Mouse (Mus musculus) embryonic stem cell, embryonic (primary cell): Measurements from ENCODE around the gene Wdr95.

ENCODE experiments used
- CTCF ChIA-PET, 4 experiments: fragments of 300-600 bp in 2 of 4; fragments of 350-600 bp in 2 of 4; sonication (Branson Sonifier 250); formaldehyde crosslinking; loops; one replicate each; lab custom pipeline; 2022; ENCODE audit warnings: inconsistent platforms in 2 of 4; lab: Charles Lee
- POLR2A ChIA-PET, 4 experiments: fragments of 300-600 bp in 2 of 4; fragments of 350-600 bp in 2 of 4; sonication (Branson Sonifier 250); formaldehyde crosslinking; loops; one replicate each; lab custom pipeline; 2022; ENCODE audit warnings: antibody characterized with exemption in 4 of 4, inconsistent platforms in 1 of 4; lab: Charles Lee

Wdr95 gene

DNA sequence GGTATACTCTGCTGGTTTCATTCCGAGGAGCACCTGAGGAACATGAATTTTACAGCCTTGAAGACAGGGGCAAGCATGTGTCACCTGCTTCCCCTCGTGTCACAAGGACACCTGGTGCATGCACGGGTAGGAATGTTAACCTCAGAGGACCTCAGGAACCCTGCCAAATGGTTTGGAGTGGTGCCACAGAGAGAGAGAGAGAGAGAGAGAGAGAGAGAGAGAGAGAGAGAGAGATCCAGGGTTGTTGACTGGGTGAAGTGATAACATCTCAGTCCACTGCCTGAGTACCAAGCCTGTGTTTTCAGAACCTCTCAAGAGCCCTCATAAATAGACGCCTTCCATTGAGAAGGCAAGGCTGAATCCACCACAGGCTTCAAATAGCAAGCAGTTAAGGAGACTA lies 119.7 kb downstream of the Wdr95 start:
- CTCF ChIA-PET = interaction anchor here (0.6 to 1.5 kb wide), 7 partner anchors 10 to 168 kb away, joined by 3 to 6 read pairs (median 4); partner anchors contain the start of gene B3glct (in 1 of the 4)
- POLR2A ChIA-PET = interaction anchor here in 3 of 4 experiments (0.7 to 13.7 kb wide), 38 partner anchors 7 to 907 kb away, joined by 3 to 306 read pairs (median 4); partner anchors contain the start of genes B3glct (in 2 of the 3), Hsph1 (in 2 of the 3), Hmgb1 (in 1 of the 3) and Uspl1 (in 1 of the 3)

- POLR2A ChIA-PET = interaction anchor here in 3 of 4 experiments (0.7 to 13.7 kb wide), 52 partner anchors 9 to 907 kb away, joined by 3 to 306 read pairs (median 4); partner anchors contain the start of genes B3glct (in 2 of the 3), Hsph1 (in 2 of the 3), Hmgb1 (in 1 of the 3) and Uspl1 (in 1 of the 3)
- CTCF ChIA-PET = interaction anchor here (0.6 to 1.5 kb wide), 13 partner anchors 9 to 388 kb away, joined by 3 to 6 read pairs (median 4); partner anchors contain the start of gene B3glct (in 2 of the 4)
Observed at GRCm38 (mm10) chr5:149648895-149649406, 120.5 kb downstream of the Wdr95 start.

GRCm38 (mm10) chr5:149649499-149650178 lies 121.2 kb downstream of the Wdr95 start:
- ChIA-PET CTCF (interaction anchor here (0.6 to 1.5 kb wide), 12 partner anchors 8 to 388 kb away, joined by 3 to 6 read pairs (median 4); partner anchors contain the start of gene B3glct (in 2 of the 4)), POLR2A (interaction anchor here in 2 of 4 experiments (0.6 to 13.7 kb wide), 48 partner anchors 8 to 597 kb away, joined by 3 to 306 read pairs (median 4); partner anchors contain the start of genes B3glct (in 2 of the 2), Hsph1 (in 2 of the 2), Hmgb1 (in 1 of the 2) and Uspl1 (in 1 of the 2))

- ChIA-PET POLR2A (interaction anchor here in 2 of 4 experiments (0.6 to 13.7 kb wide), 24 partner anchors 7 to 1020 kb away, joined by 3 to 306 read pairs (median 6); partner anchors contain the start of genes B3glct (in 2 of the 2) and Hsph1 (in 2 of the 2)), CTCF (interaction anchor here in 2 of 4 experiments (0.6 to 0.7 kb wide), 2 partner anchors 39 to 469 kb away, joined by 4 to 6 read pairs; no protein-coding TSS in a partner anchor)
Observed at GRCm38 (mm10) chr5:149650179-149650553, 121.7 kb downstream of the Wdr95 start.

- POLR2A ChIA-PET = interaction anchor here in 2 of 4 experiments (0.6 to 13.7 kb wide), 23 partner anchors 8 to 472 kb away, joined by 3 to 306 read pairs (median 6); partner anchors contain the start of genes Hsph1 (in 2 of the 2), Hmgb1 (in 1 of the 2) and Uspl1 (in 1 of the 2)
- CTCF ChIA-PET = interaction anchor here in 1 of 4 experiments (2.0 kb wide), 1 partner anchor 8 kb away, joined by 5 read pairs; no protein-coding TSS in a partner anchor
Observed at GRCm38 (mm10) chr5:149655636-149656035, 127.2 kb downstream of the Wdr95 start.

GRCm38 (mm10) chr5:149658022-149658421 lies 129.5 kb downstream of the Wdr95 start:
- CTCF ChIA-PET = interaction anchor here (0.5 to 1.4 kb wide), 17 partner anchors 9 to 956 kb away, joined by 3 to 18 read pairs (median 4); partner anchors contain the start of gene B3glct (in 2 of the 4)
- POLR2A ChIA-PET = interaction anchor here (0.6 to 13.7 kb wide), 17 partner anchors 9 to 1185 kb away, joined by 3 to 306 read pairs (median 5); partner anchors contain the start of genes B3glct (in 2 of the 4) and Hsph1 (in 2 of the 4)

- POLR2A ChIA-PET = interaction anchor here in 3 of 4 experiments (0.7 to 13.7 kb wide), 11 partner anchors 10 to 470 kb away, joined by 3 to 306 read pairs (median 14); partner anchors contain the start of gene Hsph1 (in 2 of the 3)
Observed at GRCm38 (mm10) chr5:149658741-149659413, 130.4 kb downstream of the Wdr95 start.

GRCm38 (mm10) chr5:149659414-149659780 lies 130.9 kb downstream of the Wdr95 start:
- CTCF ChIA-PET = interaction anchor here in 2 of 4 experiments (0.6 to 1.2 kb wide), 4 partner anchors 18 to 380 kb away, joined by 3 to 5 read pairs (median 4); partner anchors contain the start of gene Hsph1 (in 1 of the 2)

More at GRCm38 (mm10) chr5:149658741-149659413, 130.4 kb downstream of the Wdr95 start:
- CTCF ChIA-PET = interaction anchor here in 3 of 4 experiments (0.7 to 1.4 kb wide), 11 partner anchors 10 to 379 kb away, joined by 3 to 5 read pairs (median 4); partner anchors contain the start of gene B3glct (in 2 of the 3)

DNA sequence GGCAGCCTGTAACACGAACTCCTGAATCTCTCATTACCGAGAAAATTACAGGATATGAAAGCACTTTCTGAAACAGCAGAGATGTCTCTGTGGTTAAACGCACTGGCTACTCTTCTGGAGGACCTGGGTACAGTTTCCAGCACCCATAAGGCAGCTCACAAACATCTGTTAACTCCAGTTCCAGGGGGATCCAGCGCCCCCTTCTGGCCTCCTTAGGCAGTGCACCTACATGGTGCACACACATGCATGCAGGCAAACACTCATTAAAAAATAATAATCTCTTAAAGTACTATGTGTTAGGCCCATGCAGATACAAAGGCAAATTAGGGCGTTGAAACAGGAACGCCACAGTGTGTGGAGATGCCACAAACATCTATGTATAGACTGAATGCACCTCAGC lies 132.9 kb downstream of the Wdr95 start:
- CTCF ChIA-PET = interaction anchor here in 3 of 4 experiments (0.6 to 1.1 kb wide), 4 partner anchors 12 to 72 kb away, joined by 3 to 6 read pairs (median 4); no protein-coding TSS in a partner anchor
- POLR2A ChIA-PET = interaction anchor here in 2 of 4 experiments (0.8 to 2.8 kb wide), 5 partner anchors 12 to 70 kb away, joined by 3 to 14 read pairs (median 6); partner anchors contain the start of gene B3glct (in 1 of the 2)

More at GRCm38 (mm10) chr5:149659414-149659780, 130.9 kb downstream of the Wdr95 start:
- POLR2A ChIA-PET = interaction anchor here in 3 of 4 experiments (0.6 to 2.8 kb wide), 14 partner anchors 10 to 209 kb away, joined by 3 to 14 read pairs (median 4); partner anchors contain the start of gene Hsph1 (in 1 of the 3)
